Mouse (Mus musculus): Measurements from ENCODE around the gene Uqcc1.

DNA sequence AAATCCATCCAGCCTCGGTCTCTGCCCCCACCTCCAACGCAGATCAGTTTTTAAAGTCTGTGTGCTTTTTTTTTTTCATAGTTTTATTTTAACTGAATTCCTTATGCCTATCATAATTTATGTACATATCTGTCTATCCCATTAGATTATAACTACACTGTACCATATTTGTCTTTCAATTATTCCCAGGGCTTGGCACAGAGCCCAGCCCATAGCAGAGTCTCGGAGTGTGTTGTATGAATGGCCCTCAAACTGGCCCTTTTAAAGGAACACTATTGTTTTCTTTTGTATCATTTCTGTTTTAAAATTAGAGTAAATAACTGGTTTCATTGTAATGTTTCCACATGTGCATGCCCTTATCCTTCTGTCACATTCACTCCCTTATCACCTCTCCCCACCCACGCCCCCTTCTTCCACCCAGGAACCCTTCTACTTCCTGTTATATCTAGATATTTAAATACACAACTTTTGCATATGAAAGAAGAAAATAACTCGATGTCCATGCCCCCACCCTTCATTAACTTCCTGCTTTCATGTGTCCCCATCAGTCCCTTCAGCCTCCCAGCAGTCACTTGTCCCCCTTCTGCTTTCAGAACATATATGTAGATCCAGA is 17.4 kb upstream of the Uqcc1 start:
- no peak for TF ChIP-seq CTCF (IDR thresholded peaks at IDR 0.05; ENCODE audit: borderline replicate concordance, control insufficient read depth, extremely low read depth, insufficient read depth, low read length, poor library complexity)
- TF ChIP-seq POLR2A (IDR thresholded peaks at IDR 0.05; ENCODE audit: control insufficient read depth, extremely low read depth, insufficient read depth, low read length, poor library complexity) = no peak

All from thymus, adult 2 months (tissue).